In the genomic region with DNA sequence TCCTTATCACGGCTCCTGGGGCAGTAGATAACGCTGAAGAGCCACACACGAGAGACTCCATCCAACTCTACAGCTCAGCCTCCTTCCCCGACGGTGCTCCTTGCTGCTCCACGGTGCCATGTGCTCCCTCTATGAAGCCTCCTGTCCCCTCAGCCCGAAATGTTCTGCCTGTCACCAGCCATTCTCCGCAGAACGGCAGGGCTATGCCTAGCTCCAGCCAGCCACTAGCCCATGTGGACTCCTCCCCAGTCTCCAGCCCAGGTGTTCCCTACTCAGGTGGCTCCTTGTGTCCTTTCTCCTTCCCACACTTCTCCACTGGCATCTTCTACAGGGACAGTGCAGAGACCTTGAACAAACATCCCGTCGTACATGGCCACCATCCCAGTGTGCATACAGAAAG, we compare ENCODE assay signal across 30 mouse cellular contexts. TPM values are rescaled to one million over a fixed set of nuclear protein-coding genes. Genes with fewer than 3 reads are reported as not detected.
"Had no signal": no experiment of that assay in that cellular context is flagged by ENCODE, and none has a peak within 500 bp of the region (broad histone marks: within the 10 kb centered on the region; RNA-seq: fewer than 3 reads in every experiment).

No protein-coding gene starts in this region.

- H3K27me3 ChIP-seq: midbrain, embryonic 15.5 days had no signal

- H3K4me3 ChIP-seq: left cerebral cortex, adult 2 months; limb, embryonic 13.5 days; liver, embryonic 12.5 days; liver, embryonic 15.5 days; lung, embryonic 15.5 days; megakaryocyte, embryonic 14.5 days; midbrain, embryonic 10.5 days; midbrain, embryonic 15.5 days had no signal

- ATAC-seq: intestine, postnatal 0 days; liver, embryonic 12.5 days; midbrain, embryonic 15.5 days had no signal

- DNase-seq: kidney, adult 2 months; kidney, postnatal 10 days; kidney, postnatal 36 days; liver; lung, adult 18-20 months; lung, postnatal 10 days; lung, postnatal 36 days; thymus, adult 18-20 months; thymus, postnatal 36 days had no signal

- H3K4me1 ChIP-seq: limb, embryonic 13.5 days; liver, embryonic 12.5 days; liver, embryonic 15.5 days; midbrain, embryonic 10.5 days; midbrain, embryonic 15.5 days had no signal

- H3K4me2 ChIP-seq: limb, embryonic 13.5 days; liver, embryonic 12.5 days; liver, embryonic 15.5 days; lung, embryonic 15.5 days; midbrain, embryonic 15.5 days had no signal

- H3K27ac ChIP-seq: left cerebral cortex, adult 2 months; limb, embryonic 13.5 days; liver, embryonic 12.5 days; liver, embryonic 15.5 days; lung, embryonic 15.5 days; midbrain, embryonic 10.5 days; midbrain, embryonic 15.5 days had no signal

- H3K9ac ChIP-seq: liver, embryonic 12.5 days; liver, embryonic 15.5 days; lung, embryonic 15.5 days; midbrain, embryonic 15.5 days had no signal

- H3K9me3 ChIP-seq: liver, embryonic 12.5 days; liver, embryonic 15.5 days; lung, embryonic 15.5 days; midbrain, embryonic 15.5 days had no signal

- H3K36me3 ChIP-seq: liver, embryonic 15.5 days; lung, embryonic 15.5 days; midbrain, embryonic 15.5 days had no signal

RNA-seq across cellular contexts. Expression of gene 1700018B08Rik, which starts 0.8 kb away (rescaled TPM):
- total RNA-seq: layer of hippocampus, adult 8-10 months; layer of hippocampus, postnatal 10 days; layer of hippocampus, postnatal 36 days; left cerebral cortex, adult 2 months; left cerebral cortex, postnatal 10 days; left cerebral cortex, postnatal 36 days had no signal
- polyA plus RNA-seq: intestine, postnatal 0 days; kidney, adult 2 months; kidney, embryonic 14.5 days; limb, embryonic 13.5 days; liver, embryonic 12.5 days; liver, embryonic 15.5 days; lung, embryonic 15.5 days; midbrain, embryonic 10.5 days; midbrain, embryonic 15.5 days; neural tube, embryonic 11.5 days; neural tube, embryonic 14.5 days; small intestine, adult 2 months; spleen, adult 2 months; stomach, embryonic 16.5 days; urinary bladder, adult 2 months had no signal
